Mouse (Mus musculus) forebrain, embryonic 14.5 days (tissue): ENCODE results near the gene Sertad1. TPM values are rescaled to one million over a fixed set of nuclear protein-coding genes. Genes with fewer than 3 reads are reported as not detected.

Experiments
- ATAC-seq: fragments of 200-750 bp; cut with Nextera tagmentation; 2 replicates; pipeline ENCODE4 v1.8.0; 2017; ENCODE audit warnings: mild to moderate bottlenecking, moderate library complexity
- DNase-seq: peaks from one replicate; pipeline ENCODE4 v3.0.0-alpha.2; 2015; ENCODE audit warnings: low spot score
- H3K27ac ChIP-seq: fragments of 300-500 bp; sonication (generic); 2 replicates; pipeline ENCODE4 v1.5.1; 2014; ENCODE audit warnings: low read depth, mild to moderate bottlenecking, control low read depth, low read length, moderate library complexity
- H3K27me3 ChIP-seq: fragments of 300-500 bp; sonication (generic); replicated peaks from 2 replicates; pipeline ENCODE4 v1.6.1; 2014; ENCODE audit warnings: low read length, control low read depth, mixed read lengths; ENCODE audit not compliant: control insufficient read depth, insufficient read depth
- H3K36me3 ChIP-seq: fragments of 300-500 bp; sonication (generic); 2 replicates; pipeline ENCODE4 v1.6.1; 2014; ENCODE audit warnings: low read length, control low read depth; ENCODE audit not compliant: control insufficient read depth, insufficient read depth
- H3K4me1 ChIP-seq: fragments of 300-500 bp; sonication (generic); 2 replicates; pipeline ENCODE4 v1.6.1; 2014; ENCODE audit warnings: antibody characterized with exemption, low read length, control low read depth; ENCODE audit not compliant: control insufficient read depth, insufficient read depth
- H3K4me2 ChIP-seq: fragments of 300-500 bp; sonication (generic); 2 replicates; pipeline ENCODE4 v1.6.1; 2014; ENCODE audit warnings: mild to moderate bottlenecking, control low read depth, low read length
- H3K4me3 ChIP-seq: fragments of 300-500 bp; sonication (generic); 2 replicates; pipeline ENCODE4 v1.5.1; 2014; ENCODE audit warnings: low read depth, low read length, control low read depth
- H3K9ac ChIP-seq: fragments of 300-500 bp; sonication (generic); 2 replicates; pipeline ENCODE4 v1.6.1; 2014; ENCODE audit warnings: mild to moderate bottlenecking, low read length, control low read depth, moderate library complexity
- H3K9me3 ChIP-seq: fragments of 300-500 bp; sonication (generic); replicated peaks from 2 replicates; pipeline ENCODE4 v1.6.1; 2016; ENCODE audit warnings: low read length, control low read depth, mixed read lengths; ENCODE audit not compliant: control insufficient read depth
- WGBS: fragments of 180-500 bp; shearing (Covaris S2); extraction: QIAGEN DNeasy Blood & Tissue Kit; methylation state at CpG from one replicate; pipeline ENCODE4 v1.1.7; 2014; 5-methylcytosine and 5-hydroxymethylcytosine counted together
- polyA plus RNA-seq: library from polyadenylated mRNA; unstranded; fragments of >200 nt; fragmentation: Nextera tagmentation; extraction: Ambion mirVana; gene quantifications from 2 replicates; pipeline ENCODE4 v1.2.1, GENCODE M21; 2014

Gene Sertad1
- polyA plus RNA-seq, 1 experiment from 2014 or later = 9.7 TPM

DNA sequence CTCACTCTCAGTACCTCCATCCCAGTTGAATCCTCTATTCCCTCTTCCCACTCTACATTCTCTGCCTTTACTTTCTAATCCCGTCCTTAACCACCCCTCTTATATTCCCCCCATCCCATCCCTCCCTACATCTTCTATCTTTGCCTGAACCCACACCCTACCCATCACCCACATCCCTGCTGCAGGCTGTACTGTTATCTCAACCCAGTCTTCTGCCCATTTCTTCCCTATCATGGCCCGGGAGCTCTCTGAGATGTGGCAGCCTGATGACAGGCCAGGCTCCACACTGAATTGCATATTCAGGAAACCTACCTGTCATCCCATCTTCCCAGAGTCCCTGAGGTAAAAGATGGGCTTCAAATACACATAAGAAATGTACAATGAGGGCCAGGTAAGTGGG lies 52.1 kb downstream of the Sertad1 start:
- Histone ChIP-seq H3K4me1 (peaks cover 8% of the 10 kb centered on the region; the same call in 1 of the 2 replicates), H3K4me2 (no peak overlapping the region), H3K9ac (no peak overlapping the region), H3K27ac (no peak overlapping the region), H3K4me3 (no peak overlapping the region), H3K36me3 (peaks cover 49% of the 10 kb centered on the region), H3K27me3 (no peaks in the 10 kb centered on the region), H3K9me3 (no peaks in the 10 kb centered on the region)
- ATAC-seq (no peak), DNase-seq (no peak)
- 86% methylated on average over 2 of the region's 2 CpGs for WGBS

Other genes starting within 250 kb of the Sertad1 start
- gene Numbl, start 228.5 kb upstream of the Sertad1 start, polyA plus RNA-seq = 22.9 and 28.6 TPM in 2 replicates
- 8.0 and 11.0 TPM in 2 replicates for gene Ltbp4, start 149.2 kb upstream of the Sertad1 start, polyA plus RNA-seq
- gene Shkbp1, start 130.9 kb upstream of the Sertad1 start, polyA plus RNA-seq = 52.4 and 66.4 TPM in 2 replicates
- 0.38 TPM in 1 of 2 replicates, not detected in the other for gene Gm20479, start 129.5 kb upstream of the Sertad1 start, polyA plus RNA-seq
- gene Sptbn4, start 39.2 kb upstream of the Sertad1 start, polyA plus RNA-seq = 1.6 and 1.7 TPM in 2 replicates
- gene Blvrb, start 38.9 kb upstream of the Sertad1 start, polyA plus RNA-seq = 22.4 and 23.7 TPM in 2 replicates
- 12.5 and 14.2 TPM in 2 replicates for gene Sertad3, start 13.1 kb upstream of the Sertad1 start, polyA plus RNA-seq
- gene Prx, start 12.4 kb downstream of the Sertad1 start, polyA plus RNA-seq = 0.55 and 0.73 TPM in 2 replicates
- 0.08 and 0.27 TPM in 2 replicates for gene Hipk4, start 36.4 kb downstream of the Sertad1 start, polyA plus RNA-seq
- gene Pld3, start 66.3 kb downstream of the Sertad1 start, polyA plus RNA-seq = 98.6 and 108 TPM in 2 replicates
- 26.3 and 31.2 TPM in 2 replicates for gene 2310022A10Rik, start 66.3 kb downstream of the Sertad1 start, polyA plus RNA-seq
- 80.6 and 85.8 TPM in 2 replicates for gene Akt2, start 104.6 kb downstream of the Sertad1 start, polyA plus RNA-seq
- 69.3 and 73.8 TPM in 2 replicates for gene Ttc9b, start 167.0 kb downstream of the Sertad1 start, polyA plus RNA-seq
- 12.8 and 13.8 TPM in 2 replicates for gene Map3k10, start 187.7 kb downstream of the Sertad1 start, polyA plus RNA-seq
- gene Zfp607b, start 202.4 kb downstream of the Sertad1 start, polyA plus RNA-seq = 10.8 and 14.5 TPM in 2 replicates
- gene Zfp60, start 244.5 kb downstream of the Sertad1 start, polyA plus RNA-seq = 96.6 and 101 TPM in 2 replicates